Mouse (Mus musculus) adrenal gland, postnatal 25 days (tissue): ENCODE measurements around the gene Cct6b. TPM values are rescaled to one million over a fixed set of nuclear protein-coding genes. Genes with fewer than 3 reads are reported as not detected.
"Not testable (repeated sequence)": the region's sequence is repeated elsewhere in the genome, so short reads cannot be mapped to it uniquely, and the experiment has no call there.

Experiments used
- DNase-seq: peaks from one replicate; pipeline ENCODE4 v3.0.0; 2021; ENCODE audit warnings: mixed read lengths
- total RNA-seq: library from RNA; stranded (reverse); gene quantifications from 2 replicates; pipeline ENCODE4 v1.2.3, GENCODE M21; 2021

Cct6b gene
- total RNA-seq, 1 experiment from 2014 or later, result 1.4 TPM

DNA sequence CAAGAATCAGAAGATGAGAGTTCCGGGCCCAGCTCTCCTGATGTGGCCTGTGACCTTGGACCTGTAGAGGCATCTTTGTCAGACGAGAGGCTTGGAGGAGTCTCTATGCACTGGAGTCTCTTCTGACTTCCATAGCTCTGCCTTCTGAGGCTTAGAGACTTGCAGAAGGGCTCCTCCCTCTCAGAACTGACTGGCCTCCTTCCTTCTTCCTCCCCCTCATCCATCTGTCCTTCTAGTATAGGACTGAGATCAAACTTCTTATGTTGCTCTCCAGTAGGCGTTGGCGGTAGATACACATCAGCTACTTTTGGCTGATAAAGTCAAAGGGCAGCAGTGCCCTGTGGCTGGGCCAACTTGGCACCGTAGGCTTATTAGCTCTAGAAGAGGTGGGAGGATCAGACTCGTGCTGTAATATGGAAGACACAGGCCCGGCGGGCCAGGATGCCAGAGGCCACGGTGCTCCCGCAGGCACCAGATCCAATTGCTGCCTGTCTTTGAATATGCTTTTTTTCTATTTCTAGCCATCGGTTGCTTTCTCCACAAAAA, 64.2 kb downstream of the Cct6b start:
- DNase-seq, result no peak

DNA sequence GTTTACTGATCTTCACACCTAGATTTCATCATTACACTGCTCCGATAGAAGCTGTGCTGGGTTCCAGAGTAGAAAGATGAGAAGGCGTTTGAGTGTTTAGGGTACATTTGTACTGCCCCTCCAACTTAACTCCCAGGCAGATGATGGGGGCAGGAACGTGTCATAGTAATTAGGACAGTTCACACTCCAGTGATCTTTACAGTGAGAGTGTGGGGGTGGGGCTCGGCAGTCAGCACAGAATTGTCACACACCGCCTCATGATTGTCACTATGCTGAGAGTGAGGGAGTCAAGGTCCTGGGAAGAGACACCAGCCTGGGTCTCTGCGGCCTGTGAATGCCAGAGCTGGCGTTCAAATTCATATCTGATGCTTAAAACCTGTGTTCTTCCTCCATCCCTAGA, 68.2 kb downstream of the Cct6b start:
- no peak for DNase-seq

DNA sequence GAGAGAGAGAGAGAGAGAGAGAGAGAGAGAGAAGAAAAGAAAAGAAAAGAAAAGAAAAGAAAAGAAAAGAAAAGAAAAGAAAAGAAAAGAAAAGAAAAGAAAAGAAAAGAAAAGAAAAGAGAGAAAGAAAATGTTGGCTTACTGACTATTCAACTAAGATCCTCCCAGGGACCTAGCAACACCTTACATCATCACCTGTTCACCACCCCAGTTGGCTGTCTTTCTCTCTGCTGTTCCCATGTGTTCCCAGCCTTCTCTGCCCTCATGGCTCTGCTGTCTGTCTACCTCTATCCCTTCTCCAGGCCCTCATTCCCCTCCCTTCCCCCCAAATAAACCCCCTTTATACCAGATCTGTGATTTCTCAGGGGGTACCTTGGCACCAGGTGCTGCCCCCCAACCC, 69.2 kb downstream of the Cct6b start:
- DNase-seq, result not testable (repeated sequence)

DNA sequence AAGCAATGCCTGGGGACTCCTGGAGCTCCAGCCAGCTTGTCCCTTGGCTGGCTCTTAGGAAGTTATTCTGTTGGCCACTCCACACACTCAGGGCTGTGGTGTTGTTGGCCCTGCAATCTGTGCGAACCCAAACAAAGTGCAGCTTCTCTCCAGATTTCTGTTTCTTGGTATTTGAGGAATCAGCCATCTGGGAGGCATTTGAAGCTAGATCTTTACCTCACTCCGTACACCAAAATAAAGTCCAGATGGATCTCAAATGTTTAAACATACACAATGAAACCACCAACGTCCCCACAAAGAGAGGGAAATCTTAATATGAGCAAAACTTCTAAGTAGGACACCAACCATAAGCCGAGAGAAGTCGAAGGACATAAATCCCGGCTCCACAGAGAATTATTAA, 71.5 kb downstream of the Cct6b start:
- no peak for DNase-seq

DNA sequence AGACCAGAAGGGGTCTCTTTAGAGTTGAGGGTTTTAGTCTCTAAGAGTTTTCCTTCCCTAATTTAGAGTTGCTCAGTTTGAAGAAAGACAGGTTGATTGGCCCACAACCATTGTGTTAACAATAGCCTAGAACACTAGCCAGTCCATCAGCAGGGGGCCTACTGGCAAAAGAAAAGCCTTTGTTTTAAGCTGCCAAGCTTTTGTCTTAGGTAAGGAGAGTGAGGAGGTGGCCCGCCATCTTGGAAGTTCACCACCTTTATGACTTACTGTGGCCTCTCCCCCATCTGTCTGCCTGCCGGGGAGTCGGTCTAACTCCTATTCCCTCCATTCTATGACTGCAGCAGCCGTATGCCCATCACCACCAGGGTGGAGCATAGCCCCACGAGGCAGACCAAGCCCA, 73.6 kb downstream of the Cct6b start:
- no peak for DNase-seq

DNA sequence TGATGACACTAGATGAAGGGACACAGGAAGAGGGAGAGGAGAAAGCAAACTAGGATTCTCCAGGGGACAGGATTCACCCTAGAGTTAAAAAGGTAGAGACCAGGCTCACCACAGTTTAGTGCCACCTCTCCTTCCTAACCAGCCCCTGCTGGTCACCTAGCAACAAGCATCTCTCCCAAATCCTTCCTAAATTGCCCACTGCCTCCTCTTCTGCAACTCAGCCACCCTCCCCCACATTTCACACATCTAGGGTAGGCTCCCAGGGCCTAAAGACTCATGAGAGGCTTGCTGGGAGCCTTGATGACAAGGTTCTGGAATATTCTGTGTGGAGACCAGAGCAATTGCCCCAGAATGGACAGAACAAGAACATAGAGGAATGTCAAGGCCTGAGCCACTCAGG, 76.5 kb downstream of the Cct6b start:
- DNase-seq, result no peak

DNA sequence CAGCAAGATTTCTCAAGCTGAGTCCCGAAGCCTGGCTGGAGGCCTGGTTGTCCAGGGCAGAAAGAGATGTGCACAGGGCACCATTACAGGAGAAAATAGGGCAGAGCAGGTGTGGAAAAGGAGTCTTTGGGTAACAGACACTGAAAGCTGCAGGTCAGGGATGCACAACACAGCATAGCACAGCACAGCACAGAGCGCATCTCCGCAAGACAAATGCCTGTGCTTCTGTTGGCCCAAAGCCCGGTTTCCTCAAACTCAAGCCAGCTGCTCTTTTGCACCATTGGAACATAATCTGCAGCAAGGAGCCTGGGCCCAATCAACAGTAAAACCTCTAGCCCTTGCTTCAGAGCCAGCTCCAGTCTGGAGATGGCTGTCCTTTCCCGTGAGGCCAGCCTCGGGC, 79.4 kb downstream of the Cct6b start:
- peak; percentile 22 for DNase-seq

DNA sequence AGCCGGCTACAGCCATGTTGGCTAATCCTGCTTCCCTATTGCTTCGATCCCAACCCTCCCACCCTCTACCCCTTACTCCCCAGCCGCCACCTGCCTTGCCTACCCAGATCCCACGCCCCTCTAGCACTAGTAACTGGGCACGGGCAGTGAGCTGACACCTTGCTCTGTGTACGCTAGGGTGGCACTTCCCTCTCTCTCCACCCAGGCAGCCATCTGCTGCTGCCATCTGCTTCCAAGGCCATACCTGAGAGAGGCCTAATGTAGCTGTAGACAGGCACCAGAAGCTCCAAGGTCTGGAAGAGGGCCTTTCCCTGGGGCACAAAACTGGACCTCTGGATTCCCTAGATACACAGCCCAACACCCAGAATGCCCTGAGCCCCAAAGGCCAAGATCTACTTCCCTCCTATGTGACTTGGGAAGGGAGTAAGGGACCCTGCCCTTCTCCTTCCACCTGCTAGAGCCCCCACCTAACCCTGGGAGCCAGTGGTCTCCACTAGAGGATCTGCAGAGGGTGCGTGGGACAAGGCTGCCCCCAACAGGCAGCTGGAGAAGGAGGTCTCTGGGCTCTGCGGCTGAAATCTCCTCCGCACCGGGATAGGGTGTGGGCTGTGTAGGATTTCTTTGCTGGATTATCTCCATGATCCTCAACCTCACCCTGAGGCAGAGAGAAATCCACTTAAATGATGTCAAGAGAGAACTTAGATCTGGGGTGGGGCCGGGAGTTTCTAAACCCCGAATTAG, 80.2 kb downstream of the Cct6b start:
- DNase-seq, result no peak

DNA sequence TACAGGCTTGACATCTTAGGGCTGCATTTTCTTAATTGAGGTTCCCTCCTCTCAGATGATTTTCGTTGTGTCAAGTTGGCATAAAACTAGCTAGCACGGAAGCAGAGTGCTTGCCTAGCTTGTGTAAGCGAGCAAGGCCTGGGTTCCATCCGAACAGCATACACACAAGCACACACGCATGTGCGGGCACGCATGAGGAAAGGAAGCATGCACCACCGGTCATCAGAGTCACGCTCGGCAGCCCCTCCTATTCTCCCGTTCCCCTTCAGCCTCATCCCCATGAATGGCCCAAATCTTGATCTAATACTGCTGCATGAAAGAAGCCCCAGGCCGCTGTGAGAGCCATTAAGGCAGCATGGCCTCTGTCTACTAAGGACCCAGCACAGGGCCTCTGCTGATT, 85.6 kb downstream of the Cct6b start:
- no peak for DNase-seq

Other genes with a start within 250 kb of the Cct6b start
- 21.2 and 21.3 TPM in 2 replicates for gene Zfp830, start within 50 bp of the Cct6b start, total RNA-seq
- gene Lig3, start 16.8 kb upstream of the Cct6b start, total RNA-seq, result 24.5 and 29.2 TPM in 2 replicates
- gene Rffl, start 106.9 kb upstream of the Cct6b start, total RNA-seq, result 5.9 and 9.4 TPM in 2 replicates
- gene Rad51d, start 126.3 kb upstream of the Cct6b start, total RNA-seq, result 15.1 and 19.1 TPM in 2 replicates
- gene Fndc8, start 127.8 kb upstream of the Cct6b start, total RNA-seq, result 0.18 TPM in 1 of 2 replicates, not detected in the other
- 23.5 and 31.4 TPM in 2 replicates for gene Nle1, start 144.1 kb upstream of the Cct6b start, total RNA-seq
- gene Unc45b, start 146.2 kb upstream of the Cct6b start, total RNA-seq, result 6.2 and 9.8 TPM in 2 replicates
- 24.7 and 32.5 TPM in 2 replicates for gene Slfn5, start 187.0 kb upstream of the Cct6b start, total RNA-seq
- 16.6 and 19.7 TPM in 2 replicates for gene Slfn9, start 227.5 kb upstream of the Cct6b start, total RNA-seq